Mouse (Mus musculus): ENCODE measurements around the gene Phf13. TPM values are rescaled to one million over a fixed set of nuclear protein-coding genes. Genes with fewer than 3 reads are reported as not detected.

Gene Phf13
- total RNA-seq, 2 experiments from 2014 or later: 14.8 to 15.3 TPM

Other genes starting within 250 kb of the Phf13 start
- 100 to 1,000 TPM; 152 to 172 TPM for gene Camta1, start 134.4 kb downstream of the Phf13 start, total RNA-seq (2021)
- 10 to 100 TPM; 96.2 to 99.0 TPM for gene Dnajc11, start 62.6 kb downstream of the Phf13 start, total RNA-seq (2021)
- gene Thap3, start 7.3 kb downstream of the Phf13 start, total RNA-seq (2021): 10 to 100 TPM; 11.7 to 13.4 TPM
- 10 to 100 TPM; 42.3 to 49.2 TPM for gene Klhl21, start 12.5 kb upstream of the Phf13 start, total RNA-seq (2021)
- gene Zbtb48, start 31.4 kb upstream of the Phf13 start, total RNA-seq (2021): 10 to 100 TPM; 10.5 to 11.1 TPM
- gene Tas1r1, start 42.3 kb upstream of the Phf13 start, total RNA-seq (2021): under 1 TPM; 0.10 to 0.11 TPM
- gene Nol9, start 43.1 kb upstream of the Phf13 start, total RNA-seq (2021): 10 to 100 TPM; 11.1 to 13.2 TPM
- 10 to 100 TPM; 35.0 to 35.3 TPM for gene Plekhg5, start 76.2 kb upstream of the Phf13 start, total RNA-seq (2021)
- gene Tnfrsf25, start 119.7 kb upstream of the Phf13 start, total RNA-seq (2021): 1 to 10 TPM in 1 of 2 experiments, under 1 TPM in 1; 0.88 to 2.2 TPM
- gene Espn, start 156.1 kb upstream of the Phf13 start, total RNA-seq (2021): 1 to 10 TPM; 1.5 to 1.8 TPM
- gene Hes2, start 162.6 kb upstream of the Phf13 start, total RNA-seq (2021): not detected
- 10 to 100 TPM; 54.3 to 58.4 TPM for gene Acot7, start 181.9 kb upstream of the Phf13 start, total RNA-seq (2021)

Measured in heart, postnatal 4 days (tissue).